Mouse (Mus musculus) heart, embryonic 16.5 days (tissue): Measurements from ENCODE around the gene Alg5. TPM values are rescaled to one million over a fixed set of nuclear protein-coding genes. Genes with fewer than 3 reads are reported as not detected.
A peak's percentile ranks its signal among the peaks of the same experiment; 100 is the strongest.
"Not testable (repeated sequence)": the region's sequence is repeated elsewhere in the genome, so short reads cannot be mapped to it uniquely, and the experiment has no call there.

Source experiments
- ATAC-seq: fragments of 200-750 bp; cut with Nextera tagmentation; replicated peaks from 2 replicates; pipeline ENCODE4 v1.8.0; 2017; ENCODE audit warnings: moderate number of reproducible peaks; ENCODE audit not compliant: insufficient read depth, low FRiP score; ENCODE audit errors: extremely low read depth
- H3K27ac ChIP-seq: fragments of 300-500 bp; sonication (generic); 2 replicates; pipeline ENCODE4 v1.5.1; 2014; ENCODE audit warnings: mild to moderate bottlenecking, low read length, control low read depth, moderate library complexity
- H3K27me3 ChIP-seq: fragments of 300-500 bp; sonication (generic); 2 replicates; pipeline ENCODE4 v1.6.1; 2014; ENCODE audit warnings: low read length, mixed read lengths; ENCODE audit not compliant: control insufficient read depth, insufficient read depth
- H3K36me3 ChIP-seq: fragments of 300-500 bp; sonication (generic); 2 replicates; pipeline ENCODE4 v1.6.1; 2014; ENCODE audit not compliant: control insufficient read depth, insufficient read depth
- H3K4me1 ChIP-seq: fragments of 300-500 bp; sonication (generic); 2 replicates; pipeline ENCODE4 v1.6.1; 2014; ENCODE audit warnings: low read length, mixed read lengths; ENCODE audit not compliant: control insufficient read depth, insufficient read depth
- H3K4me2 ChIP-seq: fragments of 300-500 bp; sonication (generic); 2 replicates; pipeline ENCODE4 v1.6.1; 2014; ENCODE audit warnings: low read depth, mild to moderate bottlenecking, control low read depth, low read length
- H3K4me3 ChIP-seq: fragments of 300-500 bp; sonication (generic); 2 replicates; pipeline ENCODE4 v1.5.1; 2014; ENCODE audit warnings: mild to moderate bottlenecking, control low read depth, low read length
- H3K9ac ChIP-seq: fragments of 300-500 bp; sonication (generic); 2 replicates; pipeline ENCODE4 v1.6.1; 2014; ENCODE audit warnings: low read length, control low read depth
- H3K9me3 ChIP-seq: fragments of 300-500 bp; sonication (generic); replicated peaks from 2 replicates; pipeline ENCODE4 v1.6.1; 2016; ENCODE audit warnings: low read length; ENCODE audit not compliant: control insufficient read depth
- WGBS: fragments of 180-500 bp; shearing (Covaris S2); extraction: QIAGEN DNeasy Blood & Tissue Kit; methylation state at CpG from one replicate; pipeline ENCODE4 v1.1.7; 2014; 5-methylcytosine and 5-hydroxymethylcytosine counted together
- polyA plus RNA-seq: library from polyadenylated mRNA; unstranded; fragments of >200 nt; fragmentation: Nextera tagmentation; extraction: Ambion mirVana; gene quantifications from 2 replicates; pipeline ENCODE4 v1.2.1, GENCODE M21; 2015

The Alg5 gene
- polyA plus RNA-seq, 1 experiment from 2014 or later: 38.8 TPM

DNA sequence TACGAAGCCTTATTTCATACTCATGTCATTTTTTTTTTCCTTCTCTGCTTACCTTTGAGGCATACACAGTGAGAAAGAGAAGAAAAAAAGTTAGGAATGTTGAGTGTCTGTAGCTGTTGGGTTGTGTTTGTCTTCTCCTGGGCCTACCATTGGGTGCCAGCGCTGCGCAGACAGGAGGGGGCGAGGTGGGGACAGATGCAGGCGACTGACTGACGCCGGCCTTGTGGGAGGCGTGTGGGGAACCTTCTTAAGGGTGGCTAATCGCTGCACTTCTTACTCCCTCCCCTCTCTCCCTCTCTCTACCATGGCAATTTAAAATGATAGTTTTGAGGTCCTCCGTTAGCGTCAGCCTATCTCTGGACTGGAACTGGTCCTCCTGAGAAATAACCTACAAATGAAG lies 20.7 kb downstream of the Alg5 start:
- H3K27ac ChIP-seq: peak overlapping the region; percentile 83

DNA sequence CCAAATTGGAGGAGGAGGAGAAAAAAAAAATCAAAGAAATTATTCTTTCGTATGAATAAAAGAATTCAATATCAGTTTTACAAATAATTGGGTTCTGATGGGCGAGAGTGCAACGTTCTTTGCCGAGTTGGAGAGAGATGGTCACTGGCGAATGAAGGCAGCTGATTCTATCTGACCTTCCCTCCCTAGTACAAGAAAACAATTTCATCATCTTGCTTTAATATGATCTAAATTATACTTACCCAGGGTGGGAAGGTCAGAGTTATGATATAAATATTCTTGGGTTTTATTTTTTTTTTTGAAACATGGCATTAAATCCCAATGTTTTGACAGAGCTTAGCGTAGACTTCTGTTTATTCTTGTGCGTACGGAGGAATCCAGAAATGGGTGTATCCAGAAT lies 22.1 kb downstream of the Alg5 start:
- no peak overlapping the region for H3K4me2 ChIP-seq
- no peaks in the 10 kb centered on the region for H3K36me3 ChIP-seq
- H3K9ac ChIP-seq: no peak overlapping the region
- H3K9me3 ChIP-seq: no peaks in the 10 kb centered on the region
- H3K4me3 ChIP-seq: no peak overlapping the region
- ATAC-seq: no peak
- H3K27ac ChIP-seq: no peak overlapping the region
- 85% methylated on average over 8 of the region's 8 CpGs for WGBS
- peaks cover 4% of the 10 kb centered on the region; the same call in 1 of the 2 replicates for H3K27me3 ChIP-seq
- H3K4me1 ChIP-seq: peaks cover 12% of the 10 kb centered on the region; the same call in 1 of the 2 replicates

More for the DNA sequence above, 20.7 kb downstream of the Alg5 start:
- H3K27me3 ChIP-seq: peaks cover 4% of the 10 kb centered on the region; the same call in 1 of the 2 replicates
- H3K4me2 ChIP-seq: peak overlapping the region; percentile 100
- H3K9ac ChIP-seq: peak overlapping the region; percentile 84
- peaks cover 12% of the 10 kb centered on the region; the same call in 1 of the 2 replicates for H3K4me1 ChIP-seq
- no peaks in the 10 kb centered on the region for H3K9me3 ChIP-seq
- 2% methylated on average over 11 of the region's 11 CpGs for WGBS
- ATAC-seq: no peak
- peaks cover 4% of the 10 kb centered on the region for H3K36me3 ChIP-seq
- H3K4me3 ChIP-seq: peak overlapping the region; percentile 85

DNA sequence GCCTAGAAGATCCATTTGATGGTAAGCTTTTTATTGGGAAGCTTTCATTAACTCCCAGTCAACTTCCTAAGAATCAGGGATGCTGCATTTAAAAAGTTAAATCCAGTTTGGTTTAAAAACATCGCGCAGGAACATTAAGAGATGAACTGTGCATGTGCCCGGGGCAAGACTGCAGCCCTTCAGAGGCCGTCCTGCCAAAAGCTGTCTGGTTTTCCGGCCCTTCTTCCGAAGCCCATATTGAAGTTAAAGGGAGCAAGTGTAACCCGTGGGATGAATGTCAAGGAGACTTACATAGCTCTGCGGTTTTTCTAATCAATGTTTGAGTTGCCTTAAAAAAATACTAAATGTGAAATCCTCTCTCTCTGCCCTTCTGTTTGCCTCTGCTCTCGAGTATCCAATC lies 23.9 kb downstream of the Alg5 start:
- no peak overlapping the region for H3K4me2 ChIP-seq
- no peaks in the 10 kb centered on the region for H3K36me3 ChIP-seq
- H3K9me3 ChIP-seq: no peaks in the 10 kb centered on the region
- 81% methylated on average over 9 of the region's 9 CpGs for WGBS
- H3K4me3 ChIP-seq: no peak overlapping the region
- no peak overlapping the region for H3K27ac ChIP-seq
- H3K27me3 ChIP-seq: peaks cover 4% of the 10 kb centered on the region; the same call in 1 of the 2 replicates
- no peak for ATAC-seq
- no peak overlapping the region for H3K9ac ChIP-seq
- peaks cover 12% of the 10 kb centered on the region; the same call in 1 of the 2 replicates for H3K4me1 ChIP-seq

DNA sequence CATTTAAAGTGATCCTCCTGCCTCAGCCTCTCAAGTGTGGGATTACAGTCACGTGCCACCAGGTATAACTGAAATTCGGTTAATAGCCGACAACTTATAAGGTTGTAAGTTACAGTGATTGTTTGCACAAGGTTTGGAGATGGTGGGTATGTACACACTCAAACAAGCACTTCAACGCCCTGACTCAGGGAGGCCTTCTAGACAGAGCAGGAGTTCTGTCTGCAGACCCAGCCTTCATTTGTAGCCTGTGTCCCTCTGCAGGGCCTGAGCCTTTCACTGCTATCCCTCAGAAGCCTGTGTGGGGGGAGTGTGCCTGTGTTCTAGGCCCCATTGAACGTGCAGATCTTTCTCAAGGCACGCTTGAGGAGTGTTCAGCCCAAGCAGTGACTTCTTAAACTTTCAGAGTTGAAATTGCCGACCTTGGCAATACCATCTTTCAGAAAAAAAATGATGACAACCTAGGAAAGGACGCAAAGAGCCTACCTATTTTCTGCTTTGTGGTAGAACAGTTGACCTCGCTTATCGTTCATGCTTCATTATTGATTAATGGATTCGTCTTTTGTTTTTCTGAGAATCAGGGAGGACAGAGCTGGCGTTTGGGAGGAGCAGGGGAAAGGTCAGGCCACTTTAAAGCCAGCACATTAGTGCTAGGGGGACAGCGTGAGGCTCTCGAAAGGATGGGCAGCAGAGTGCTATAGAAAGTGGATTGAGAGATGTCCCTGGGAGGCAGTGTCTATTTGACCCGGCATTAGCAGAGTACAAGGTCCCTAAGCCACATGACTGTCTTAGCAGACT lies 25.2 kb downstream of the Alg5 start:
- Histone ChIP-seq H3K27ac (no peak overlapping the region), H3K9ac (no peak overlapping the region), H3K36me3 (no peaks in the 10 kb centered on the region), H3K4me2 (no peak overlapping the region), H3K4me1 (peaks cover 8% of the 10 kb centered on the region; the same call in 1 of the 2 replicates), H3K27me3 (no peaks in the 10 kb centered on the region), H3K4me3 (no peak overlapping the region), H3K9me3 (no peaks in the 10 kb centered on the region)
- ATAC-seq: no peak
- WGBS: 71% methylated on average over 15 of the region's 15 CpGs

DNA sequence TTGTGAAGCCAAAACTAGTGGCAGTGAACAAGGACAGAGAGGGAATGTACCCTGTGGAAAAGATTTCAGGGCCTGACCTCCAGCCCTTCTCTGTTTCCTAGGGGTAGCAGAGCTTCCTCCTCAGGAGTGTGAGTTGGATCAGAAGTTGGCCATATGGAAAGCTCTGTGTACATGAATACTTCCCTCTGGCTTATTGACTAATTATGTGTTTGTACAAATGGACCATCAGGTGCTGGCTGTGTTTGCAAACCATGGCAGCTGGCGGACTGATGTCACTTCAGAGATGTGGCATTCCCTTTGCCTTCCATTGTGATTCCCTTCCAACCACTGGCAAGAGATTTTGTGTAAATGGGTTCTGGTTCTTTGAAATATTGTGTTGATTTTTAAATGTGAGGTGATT lies 25.9 kb downstream of the Alg5 start:
- Histone ChIP-seq H3K4me1 (peaks cover 5% of the 10 kb centered on the region; the same call in 1 of the 2 replicates), H3K9ac (no peak overlapping the region), H3K36me3 (no peaks in the 10 kb centered on the region), H3K27ac (no peak overlapping the region), H3K9me3 (no peaks in the 10 kb centered on the region), H3K4me3 (no peak overlapping the region), H3K4me2 (no peak overlapping the region), H3K27me3 (no peaks in the 10 kb centered on the region)
- no peak for ATAC-seq
- 81% methylated on average over 1 of the region's 1 CpGs for WGBS

DNA sequence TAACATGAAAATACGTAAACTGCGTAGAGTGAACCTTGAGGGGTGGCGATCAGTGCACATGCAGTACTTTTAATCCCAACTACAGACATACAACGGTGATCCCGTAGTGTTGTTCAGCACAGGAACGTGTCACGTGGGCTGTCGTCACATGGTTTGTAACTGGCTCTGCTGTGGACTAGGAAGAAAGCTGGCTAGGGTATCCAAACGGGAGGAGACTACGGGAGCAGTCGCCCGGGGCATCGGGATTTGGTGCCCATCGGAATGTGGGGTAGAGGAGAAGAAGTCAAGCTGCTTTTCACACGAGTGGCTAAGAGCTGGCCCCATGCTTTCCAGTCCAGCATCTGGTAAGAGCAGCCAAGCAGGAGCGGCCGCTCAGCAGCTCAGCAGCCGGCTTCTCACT lies 29.1 kb downstream of the Alg5 start:
- H3K36me3 ChIP-seq: no peaks in the 10 kb centered on the region
- no peaks in the 10 kb centered on the region for H3K9me3 ChIP-seq
- no peaks in the 10 kb centered on the region for H3K4me1 ChIP-seq
- peak overlapping the region; percentile 49 for H3K4me2 ChIP-seq
- peak overlapping the region; percentile 42 for H3K4me3 ChIP-seq
- peak; percentile 60; the same call in 1 of the 2 replicates for ATAC-seq
- H3K27me3 ChIP-seq: no peaks in the 10 kb centered on the region
- H3K9ac ChIP-seq: peak overlapping the region; percentile 57; the same call in 1 of the 2 replicates
- H3K27ac ChIP-seq: no peak overlapping the region
- WGBS: 58% methylated on average over 18 of the region's 18 CpGs

DNA sequence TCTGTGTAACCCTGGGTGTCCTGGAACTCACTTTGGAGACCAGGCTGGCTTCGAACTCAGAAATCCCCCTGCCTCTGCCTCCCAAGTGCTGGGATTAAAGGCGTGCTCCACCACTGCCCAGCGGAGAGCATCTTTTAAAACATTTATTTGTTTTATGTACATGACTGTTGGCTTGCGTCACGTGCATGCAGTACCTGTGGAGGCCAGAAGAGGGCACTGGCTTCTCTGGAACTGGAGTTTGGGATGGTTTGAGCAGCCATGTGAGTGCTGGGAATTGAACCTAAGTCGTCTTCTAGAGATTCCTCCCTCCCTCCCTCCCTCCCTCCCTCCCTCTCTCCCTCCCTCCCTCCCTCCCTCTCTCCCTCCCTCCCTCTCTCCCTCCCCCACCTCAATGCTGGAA lies 30.2 kb downstream of the Alg5 start:
- not testable (repeated sequence) for H3K4me1 ChIP-seq, ATAC-seq, H3K4me2 ChIP-seq, H3K9me3 ChIP-seq, H3K9ac ChIP-seq, H3K27me3 ChIP-seq, H3K27ac ChIP-seq, H3K36me3 ChIP-seq, H3K4me3 ChIP-seq
- WGBS: 91% methylated on average over 6 of the region's 6 CpGs

DNA sequence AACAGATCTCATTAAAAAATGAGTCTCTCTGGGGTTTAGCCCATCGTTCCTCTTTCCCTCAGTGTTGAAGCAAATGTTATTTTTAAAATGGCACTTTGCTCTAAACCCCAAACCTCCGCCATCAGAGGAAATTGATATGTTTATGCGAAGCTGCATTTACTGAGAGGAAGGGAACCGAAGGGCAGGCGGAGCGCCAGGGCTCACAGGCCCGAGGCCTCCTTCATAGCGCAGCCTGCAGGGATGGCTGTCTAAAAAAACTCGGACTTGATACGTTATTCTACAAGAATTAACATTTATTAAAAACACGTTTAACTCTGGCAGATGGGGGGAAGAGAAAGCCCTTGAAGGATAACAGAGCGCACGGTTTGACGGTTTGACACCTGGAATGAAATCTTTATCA lies 30.7 kb downstream of the Alg5 start:
- no peak overlapping the region for H3K4me2 ChIP-seq
- no peaks in the 10 kb centered on the region for H3K4me1 ChIP-seq
- no peak overlapping the region for H3K9ac ChIP-seq
- 72% methylated on average over 14 of the region's 14 CpGs for WGBS
- no peak overlapping the region for H3K4me3 ChIP-seq
- H3K36me3 ChIP-seq: no peaks in the 10 kb centered on the region
- ATAC-seq: no peak
- no peak overlapping the region for H3K27ac ChIP-seq
- H3K27me3 ChIP-seq: no peaks in the 10 kb centered on the region
- no peaks in the 10 kb centered on the region for H3K9me3 ChIP-seq

DNA sequence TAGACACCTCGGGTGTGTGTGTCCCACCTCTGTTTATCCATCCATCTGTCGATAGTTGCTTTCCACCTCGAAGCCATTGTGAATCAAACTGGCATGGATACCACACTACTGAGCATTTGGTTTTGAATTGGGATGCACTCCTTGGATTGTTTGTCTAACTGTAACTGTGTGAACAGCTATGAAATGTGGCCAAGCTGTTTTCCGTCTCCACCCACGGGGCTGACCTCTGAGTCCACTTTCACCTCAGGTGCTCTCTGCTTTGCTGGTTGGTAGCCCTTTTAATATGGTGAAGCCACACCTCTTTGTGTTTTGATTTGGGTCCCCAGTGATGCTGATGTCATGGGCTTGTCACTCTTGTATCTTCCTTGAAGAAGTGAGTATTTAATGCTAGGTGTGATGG lies 31.5 kb downstream of the Alg5 start:
- ATAC-seq: no peak
- Histone ChIP-seq H3K4me3 (no peak overlapping the region), H3K9ac (no peak overlapping the region), H3K27ac (no peak overlapping the region), H3K4me2 (no peak overlapping the region), H3K4me1 (no peaks in the 10 kb centered on the region), H3K36me3 (no peaks in the 10 kb centered on the region), H3K27me3 (no peaks in the 10 kb centered on the region), H3K9me3 (no peaks in the 10 kb centered on the region)
- WGBS: 75% methylated on average over 5 of the region's 5 CpGs
